ENCODE assay signal across 30 mouse cellular contexts in genomic region chr9:96863539-96863938, GRCm38 (mm10). TPM values are rescaled to one million over a fixed set of nuclear protein-coding genes. Genes with fewer than 3 reads are reported as not detected.
DNase-seq lines count a peak whose midpoint lies in the region; ATAC-seq and TF ChIP-seq lines count a peak whose summit lies in the region.
"Had no signal": no experiment of that assay in that cellular context is flagged by ENCODE, and none has a peak within 500 bp of the region (broad histone marks: within the 10 kb centered on the region; RNA-seq: fewer than 3 reads in every experiment).

No protein-coding gene starts in this region.

- no peak overlapping the region for H3K9ac ChIP-seq in heart, embryonic 12.5 days
- no peak overlapping the region for H3K9ac ChIP-seq in kidney, embryonic 15.5 days
- no peak overlapping the region for H3K9ac ChIP-seq in MEL (ENCODE audit: control insufficient read depth, low read depth, low read length, poor library complexity, severe bottlenecking)
- H3K9ac ChIP-seq: forebrain, embryonic 15.5 days; hindbrain, embryonic 12.5 days; limb, embryonic 12.5 days; liver, embryonic 15.5 days; lung, embryonic 14.5 days; midbrain, embryonic 13.5 days; neural tube, embryonic 15.5 days had no signal

- peaks cover 71% of the 10 kb centered on the region for H3K4me1 ChIP-seq in heart, embryonic 12.5 days (replicated peaks)
- peaks cover 41% of the 10 kb centered on the region for H3K4me1 ChIP-seq in kidney, embryonic 15.5 days
- H3K4me1 ChIP-seq in MEL (ENCODE audit: control insufficient read depth in 1 of 2, insufficient read depth in 2 of 2, low read length in 2 of 2), result no peaks in the 10 kb centered on the region
- H3K4me1 ChIP-seq: liver, embryonic 15.5 days had no signal

- TF ChIP-seq CTCF in MEL (IDR thresholded peaks at IDR 0.05 in 2 of 3, conservative IDR thresholded peaks at IDR 0.05 in 1 of 3; ENCODE audit: control insufficient read depth in 1 of 3, insufficient read depth in 1 of 3, low read depth in 2 of 3, low read length in 3 of 3, poor library complexity in 1 of 3, severe bottlenecking in 1 of 3), result no peak

- TF ChIP-seq POLR2A in MEL (IDR thresholded peaks at IDR 0.05; ENCODE audit: control insufficient read depth in 1 of 2, insufficient read depth in 1 of 2, low read depth in 1 of 2, low read length in 2 of 2, poor library complexity in 1 of 2), result no peak

- no peak overlapping the region for H3K4me2 ChIP-seq in heart, embryonic 12.5 days
- no peak overlapping the region for H3K4me2 ChIP-seq in kidney, embryonic 15.5 days
- H3K4me2 ChIP-seq: forebrain, embryonic 15.5 days; hindbrain, embryonic 12.5 days; limb, embryonic 12.5 days; liver, embryonic 15.5 days; lung, embryonic 14.5 days; midbrain, embryonic 13.5 days; neural tube, embryonic 15.5 days had no signal

- H3K36me3 ChIP-seq in heart, embryonic 12.5 days, result no peaks in the 10 kb centered on the region
- no peaks in the 10 kb centered on the region for H3K36me3 ChIP-seq in kidney, embryonic 15.5 days
- H3K36me3 ChIP-seq in MEL (ENCODE audit: control insufficient read depth in 1 of 2, insufficient read depth in 2 of 2, low read length in 2 of 2), result no peaks in the 10 kb centered on the region; a peak in 1 of 4 replicates
- H3K36me3 ChIP-seq: forebrain, embryonic 10.5 days; forebrain, embryonic 15.5 days; hindbrain, embryonic 12.5 days; limb, embryonic 12.5 days; liver, embryonic 15.5 days; midbrain, embryonic 13.5 days; neural tube, embryonic 15.5 days had no signal

- H3K27ac ChIP-seq in heart, embryonic 12.5 days (ENCODE audit: poor library complexity, severe bottlenecking), result peak overlapping the region; percentile 1; the same call in 1 of the 2 replicates
- H3K27ac ChIP-seq in kidney, embryonic 15.5 days, result peak overlapping the region; percentile 51; the same call in 1 of the 2 replicates
- no peak overlapping the region for H3K27ac ChIP-seq in MEL (ENCODE audit: control insufficient read depth, low read depth, low read length)
- H3K27ac ChIP-seq: forebrain, embryonic 10.5 days; forebrain, embryonic 15.5 days; hindbrain, embryonic 12.5 days; layer of hippocampus, adult 2 months; left cerebral cortex, adult 2 months; limb, embryonic 12.5 days; liver, embryonic 15.5 days; midbrain, embryonic 13.5 days; neural tube, embryonic 15.5 days had no signal

- no peak overlapping the region for H3K4me3 ChIP-seq in heart, embryonic 12.5 days
- H3K4me3 ChIP-seq in kidney, embryonic 15.5 days (replicated peaks), result no peak overlapping the region
- H3K4me3 ChIP-seq in MEL (ENCODE audit: control insufficient read depth in 1 of 2, insufficient read depth in 1 of 2, low read depth in 2 of 2, low read length in 2 of 2), result no peak overlapping the region
- H3K4me3 ChIP-seq: forebrain, embryonic 10.5 days; forebrain, embryonic 15.5 days; hindbrain, embryonic 12.5 days; layer of hippocampus, adult 2 months; left cerebral cortex, adult 2 months; limb, embryonic 12.5 days; liver, embryonic 15.5 days; midbrain, embryonic 13.5 days; neural tube, embryonic 15.5 days had no signal

- no peaks in the 10 kb centered on the region for H3K9me3 ChIP-seq in heart, embryonic 12.5 days (replicated peaks)
- no peaks in the 10 kb centered on the region for H3K9me3 ChIP-seq in kidney, embryonic 15.5 days (replicated peaks)
- no peaks in the 10 kb centered on the region for H3K9me3 ChIP-seq in MEL (replicated peaks; ENCODE audit: insufficient read depth, low read length)
- H3K9me3 ChIP-seq: forebrain, embryonic 10.5 days; forebrain, embryonic 15.5 days; hindbrain, embryonic 12.5 days; limb, embryonic 12.5 days; liver, embryonic 15.5 days; midbrain, embryonic 13.5 days; neural tube, embryonic 15.5 days had no signal

- no peak for TF ChIP-seq RAD21 in MEL (IDR thresholded peaks at IDR 0.05; ENCODE audit: low read depth, low read length)

- WGBS in heart, embryonic 12.5 days, result 36% methylated on average over 3 of the region's 3 CpGs
- WGBS in kidney, embryonic 15.5 days, result 54% methylated on average over 3 of the region's 3 CpGs

- TF ChIP-seq EP300 in MEL (IDR thresholded peaks at IDR 0.05; ENCODE audit: low read depth in 1 of 2, low read length in 2 of 2), result no peak

- DNase-seq in heart, adult 18-20 months, result no peak
- no peak for DNase-seq in kidney, adult 8-10 months
- DNase-seq in MEL (ENCODE audit: low read depth, low spot score), result no peak
- DNase-seq in spleen, adult 18-20 months, result no peak
- DNase-seq: adrenal gland, adult 2 months; adrenal gland, postnatal 36 days; cerebellum, adult 8-10 months; cerebellum, postnatal 25 days; gastrocnemius, postnatal 25 days; heart, postnatal 36 days; kidney, adult 2 months; kidney, postnatal 36 days; lung, embryonic 14.5 days; right cerebral cortex, postnatal 25 days; thymus, adult 2 months; thymus, postnatal 36 days had no signal

- H3K27me3 ChIP-seq in heart, embryonic 12.5 days (replicated peaks), result no peaks in the 10 kb centered on the region
- H3K27me3 ChIP-seq in kidney, embryonic 15.5 days, result no peaks in the 10 kb centered on the region
- no peaks in the 10 kb centered on the region for H3K27me3 ChIP-seq in MEL (ENCODE audit: control insufficient read depth in 1 of 2, insufficient read depth in 2 of 2, low read length in 2 of 2)
- H3K27me3 ChIP-seq: forebrain, embryonic 15.5 days; hindbrain, embryonic 12.5 days; limb, embryonic 12.5 days; liver, embryonic 15.5 days; midbrain, embryonic 13.5 days; neural tube, embryonic 15.5 days had no signal

- H3K79me2 ChIP-seq in MEL (ENCODE audit: control insufficient read depth, insufficient read depth, low read length, poor library complexity), result no peaks in the 10 kb centered on the region

- ATAC-seq in heart, embryonic 12.5 days (ENCODE audit: insufficient number of reproducible peaks, low FRiP score), result no peak; the same call in 1 of the 2 replicates
- no peak for ATAC-seq in kidney, embryonic 15.5 days (replicated peaks; ENCODE audit: low FRiP score)
- ATAC-seq in megakaryocyte, adult 5-6 weeks (ENCODE audit: poor library complexity, severe bottlenecking), result peak; percentile 66
- no peak for ATAC-seq in erythroblast, adult 5-6 weeks (replicated peaks; ENCODE audit: low FRiP score, poor library complexity, severe bottlenecking)
- ATAC-seq: activated CD4-positive, CD25-positive, alpha-beta regulatory T cell, adult 4 months; forebrain, embryonic 15.5 days; midbrain, embryonic 13.5 days had no signal

TF ChIP-seq in MEL, 35 proteins besides CTCF, POLR2A, EP300 and RAD21:
- TF ChIP-seq USF1 (IDR thresholded peaks at IDR 0.05; ENCODE audit: low read depth, low read length) (peak; percentile 35; the same call in 1 of the 2 replicates), SIN3A (IDR thresholded peaks at IDR 0.05; ENCODE audit: low read length) (no peak), MAZ (IDR thresholded peaks at IDR 0.05; ENCODE audit: low read depth, low read length) (no peak), GABPA (IDR thresholded peaks at IDR 0.05; ENCODE audit: low read depth, low read length) (no peak), MXI1 (IDR thresholded peaks at IDR 0.05; ENCODE audit: low read depth, low read length) (no peak), TCF12 (IDR thresholded peaks at IDR 0.05; ENCODE audit: low read depth, low read length) (no peak), RCOR1 (IDR thresholded peaks at IDR 0.05; ENCODE audit: low read depth, low read length) (no peak), MYB (IDR thresholded peaks at IDR 0.05; ENCODE audit: low read depth, low read length) (no peak)

RNA-seq across cellular contexts. Expression of gene Pxylp1, which starts 28.9 kb away (rescaled TPM):
- polyA plus RNA-seq in heart, embryonic 12.5 days (2016; fragmentation: Nextera tagmentation; extraction: Ambion mirVana), result 36.9 and 37.3 TPM in 2 replicates
- 10 to 100 TPM; 11.7 to 15.8 TPM for total RNA-seq in heart, adult 18-20 months (2021)
- polyA plus RNA-seq in kidney, embryonic 15.5 days (2015; fragmentation: Nextera tagmentation; extraction: Ambion mirVana), result 17.0 and 18.8 TPM in 2 replicates
- 5.4 and 5.7 TPM in 2 replicates for total RNA-seq in MEL (2012; rRNA removed)
- polyA plus RNA-seq in MEL (2012; ENCODE audit: insufficient read depth in 1 of 2, insufficient read length in 2 of 2, low read depth in 1 of 2, low replicate concordance in 2 of 2, missing spikeins in 1 of 2), result 1 to 10 TPM in 1 of 2 experiments, not detected in 1; 9.9 TPM
- 36.0 and 37.4 TPM in 2 replicates for total RNA-seq in megakaryocyte, adult 5-6 weeks (2015)
- 33.6 and 38.6 TPM in 2 replicates for total RNA-seq in megakaryocyte, adult 5-6 weeks (2017)
- 26.8 and 27.1 TPM in 2 replicates for total RNA-seq in erythroblast, adult 5-6 weeks (2015; ENCODE audit: low replicate concordance)
- 13.5 and 16.6 TPM in 2 replicates for total RNA-seq in erythroblast, adult 5-6 weeks (2017; ENCODE audit: low replicate concordance)
